Mouse (Mus musculus): ENCODE data around the gene Olfr699.
"Not testable (repeated sequence)": the region's sequence is repeated elsewhere in the genome, so short reads cannot be mapped to it uniquely, and the experiment has no call there.

The Olfr699 gene

DNA sequence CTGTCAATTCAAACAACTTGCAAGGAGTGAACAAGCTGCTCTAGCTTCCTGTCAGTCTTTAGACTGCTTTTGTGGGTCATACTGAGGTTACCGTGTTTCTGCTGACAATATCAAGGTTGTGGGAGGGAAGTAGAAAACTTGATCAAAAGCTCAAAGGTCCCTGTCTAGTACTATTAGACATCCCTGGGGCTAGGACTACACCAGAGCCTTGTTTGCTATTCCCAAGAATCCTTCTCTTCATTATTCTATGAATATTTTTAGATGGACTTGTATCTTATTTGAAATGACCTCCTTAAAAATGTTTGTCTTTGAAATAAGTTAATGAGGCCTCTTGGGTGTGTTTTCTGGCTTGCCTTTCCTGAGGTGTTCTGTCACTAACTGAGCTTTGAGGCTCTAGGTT lies at the start of gene Olfr699:
Olfr699 (minus strand) TSS at position 101 of the 400 bp plus-strand sequence.
- no peak for DNase-seq (ENCODE audit: low spot score in 2 of 2)

DNA sequence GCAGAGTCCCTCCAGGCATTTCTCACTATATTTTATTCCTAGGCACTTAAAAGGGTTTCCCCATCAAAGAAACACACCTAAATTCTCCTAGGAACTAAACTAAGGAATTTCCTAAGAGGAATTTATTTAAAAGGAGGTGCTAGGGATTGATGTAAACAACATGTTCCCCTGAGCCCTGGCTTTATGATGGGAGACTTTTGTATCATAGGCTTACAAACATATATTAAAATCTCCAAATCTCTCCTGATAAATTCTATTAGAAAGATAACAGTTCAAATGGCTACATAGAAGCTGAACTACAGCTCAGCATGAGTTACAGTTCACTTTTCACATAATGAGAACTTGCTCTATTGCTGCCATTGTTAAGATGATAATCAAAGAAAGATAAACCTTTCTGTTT lies 40.8 kb upstream of the Olfr699 start, which contains the start of gene Olfr702:
Olfr702 (minus strand) TSS at position 101 of the 400 bp plus-strand sequence.
- no peak for DNase-seq (ENCODE audit: low spot score in 2 of 2)

DNA sequence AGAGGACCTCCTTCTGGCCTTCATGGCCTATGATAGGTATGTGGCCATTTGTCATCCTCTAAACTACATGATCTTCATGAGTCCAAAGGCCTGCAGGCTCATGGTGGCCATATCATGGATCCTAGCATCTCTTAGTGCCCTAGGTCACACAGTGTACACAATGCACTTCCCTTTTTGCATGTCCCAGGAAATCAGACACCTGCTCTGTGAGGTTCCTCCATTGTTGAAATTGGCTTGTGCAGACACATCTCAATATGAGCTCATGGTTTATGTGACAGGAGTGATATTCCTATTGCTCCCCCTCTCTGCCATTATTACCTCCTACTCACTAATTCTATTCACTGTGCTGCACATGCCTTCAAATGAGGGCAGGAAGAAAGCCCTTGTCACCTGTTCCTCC lies 25.4 kb upstream of the Olfr699 start:
- DNase-seq (ENCODE audit: low spot score in 2 of 2), result no peak

DNA sequence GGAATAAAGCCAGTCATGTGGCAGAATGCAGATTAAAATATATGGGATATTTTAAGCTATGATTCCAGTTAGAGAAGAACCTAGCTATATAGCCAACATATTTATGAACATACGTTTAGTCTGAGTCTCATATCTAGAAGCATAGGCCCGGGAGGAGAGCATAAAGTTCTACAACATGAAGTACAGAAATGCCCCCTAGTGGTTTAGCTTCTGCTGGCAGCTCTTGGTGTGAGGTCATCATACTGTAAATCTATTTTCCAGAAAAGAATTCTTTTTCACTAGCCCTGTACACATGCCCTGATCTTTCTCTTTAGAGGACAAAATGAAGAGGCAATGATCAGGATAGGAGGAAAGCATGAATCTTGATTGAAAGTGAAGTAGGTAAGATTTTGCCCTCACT lies 22.8 kb upstream of the Olfr699 start:
- DNase-seq (ENCODE audit: low spot score in 2 of 2), result peak in 1 of 2 experiments; percentile 20

DNA sequence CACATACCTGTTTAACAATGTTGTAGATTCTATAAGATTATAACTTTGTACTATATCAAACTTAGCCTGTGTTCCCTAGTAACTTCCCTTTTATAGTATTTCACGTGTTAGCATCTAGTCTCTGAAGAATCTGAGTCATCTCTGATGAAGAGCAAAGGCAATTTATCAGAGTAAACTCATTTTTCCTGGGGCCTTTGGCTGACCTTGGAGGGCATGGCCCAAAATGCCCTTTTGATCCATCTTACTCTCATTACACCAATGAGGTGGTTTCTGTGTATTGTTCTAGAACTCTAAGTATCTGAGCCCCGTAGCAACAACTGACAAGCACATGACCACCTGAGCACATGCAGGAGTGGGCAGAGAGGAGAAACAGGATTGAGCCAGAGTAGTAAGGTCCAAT lies 20.8 kb upstream of the Olfr699 start, which contains the start of gene Olfr701:
Olfr701 (plus strand) TSS at position 301 of the 400 bp plus-strand sequence.
- no peak for DNase-seq (ENCODE audit: low spot score in 2 of 2)

DNA sequence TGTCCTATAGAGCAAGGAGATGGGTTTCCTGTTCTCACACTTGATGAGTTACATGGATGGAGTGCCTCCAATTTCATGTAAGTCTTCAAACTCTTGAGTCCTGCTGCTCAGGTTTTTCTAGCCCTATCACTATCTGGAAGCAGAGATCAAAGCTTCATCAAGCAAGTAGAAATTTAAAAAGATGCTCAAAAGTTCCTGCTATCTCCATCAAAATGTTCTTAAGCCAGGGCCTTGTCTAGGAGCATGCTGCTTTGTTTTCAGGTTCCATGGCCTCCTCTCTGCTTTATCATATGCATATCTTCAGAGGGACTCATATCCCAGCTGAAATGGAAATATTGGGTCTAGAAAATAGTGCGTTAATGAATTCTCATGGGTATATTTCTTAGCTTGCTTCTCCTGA lies 15.7 kb upstream of the Olfr699 start, which contains the start of gene Olfr700:
Olfr700 (minus strand) TSS at position 101 of the 400 bp plus-strand sequence.
- DNase-seq (ENCODE audit: low spot score in 2 of 2), result no peak

DNA sequence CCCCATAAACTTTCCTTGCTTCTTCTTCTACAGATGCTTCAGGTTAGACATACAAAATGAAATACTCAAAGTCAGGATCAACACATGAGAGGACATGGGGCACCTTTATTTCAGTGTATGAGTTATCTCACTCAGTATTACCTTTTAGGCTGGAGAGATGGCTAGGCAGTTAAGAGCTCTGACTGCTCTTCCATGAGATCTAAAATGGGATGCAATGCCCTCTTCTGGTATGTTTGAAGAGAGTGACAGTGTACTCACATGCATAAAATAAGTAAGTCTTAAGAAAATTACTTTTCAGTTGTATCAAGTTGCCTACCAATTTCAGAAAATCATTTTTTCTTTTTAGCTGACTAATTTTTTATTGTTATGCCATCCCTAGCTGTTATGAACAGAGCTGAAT lies 4.7 kb downstream of the Olfr699 start:
- DNase-seq (ENCODE audit: low spot score in 2 of 2), result no peak

DNA sequence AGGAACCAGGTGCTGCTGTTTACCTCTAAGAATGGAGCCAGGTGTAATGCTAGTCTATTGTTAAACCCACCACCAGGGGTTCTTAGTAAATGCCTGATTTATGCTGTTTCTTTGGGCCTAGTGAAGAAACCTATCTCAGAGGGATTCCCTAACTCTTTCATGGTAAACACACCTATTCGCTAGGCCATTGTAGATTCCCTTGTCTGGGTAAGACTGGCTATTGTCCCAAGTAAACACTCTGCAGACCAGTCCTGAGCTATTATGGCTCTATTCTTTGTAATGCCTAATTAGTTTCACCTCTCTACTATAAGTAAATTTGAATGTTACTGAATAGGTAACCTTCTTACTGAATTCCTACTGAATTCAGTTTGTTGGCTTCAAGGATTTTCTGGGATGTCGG lies 32.0 kb downstream of the Olfr699 start:
- DNase-seq (ENCODE audit: low spot score in 2 of 2), result not testable (repeated sequence)

DNA sequence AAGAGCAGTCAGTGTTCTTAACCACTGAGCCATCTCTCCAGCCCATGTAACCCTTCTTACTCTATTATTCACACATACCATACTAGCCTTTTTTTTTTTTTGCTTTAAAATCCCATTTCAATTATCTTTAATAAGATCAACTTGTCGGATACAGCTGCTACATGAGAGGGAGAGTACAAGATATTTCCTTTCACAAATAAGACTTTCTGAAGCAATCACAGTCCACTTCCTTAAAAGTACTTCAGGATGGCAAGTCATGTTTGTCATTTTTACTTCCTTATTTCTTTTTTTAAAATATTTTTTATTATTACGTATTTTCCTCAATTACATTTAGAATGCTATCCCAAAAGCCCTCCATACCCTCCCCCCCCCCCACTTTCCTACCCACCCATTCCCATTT lies 34.2 kb downstream of the Olfr699 start:
- no peak for DNase-seq (ENCODE audit: low spot score in 2 of 2)

DNA sequence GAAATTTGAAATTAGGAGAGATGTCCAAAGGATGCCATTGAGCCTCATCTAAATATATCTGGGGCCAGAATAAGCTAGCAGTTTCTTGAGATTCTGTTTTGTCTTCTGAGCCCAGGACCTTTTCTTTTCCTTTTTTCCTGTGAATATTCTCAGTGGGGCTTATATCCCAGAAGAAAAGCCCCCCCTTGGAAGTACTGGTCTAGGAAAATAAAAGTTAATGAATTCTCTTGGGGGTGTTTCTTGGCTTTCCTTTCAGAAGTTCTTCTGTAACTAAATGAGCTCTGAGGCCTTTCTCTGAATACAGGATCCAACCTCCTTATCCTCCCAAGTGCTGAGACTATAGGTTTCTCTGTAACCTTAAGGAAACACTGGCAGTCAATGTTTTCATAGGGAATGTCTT lies 37.7 kb downstream of the Olfr699 start, which contains the start of gene Olfr698:
Olfr698 (minus strand) TSS at position 101 of the 400 bp plus-strand sequence.
- no peak for DNase-seq (ENCODE audit: low spot score in 2 of 2)

DNA sequence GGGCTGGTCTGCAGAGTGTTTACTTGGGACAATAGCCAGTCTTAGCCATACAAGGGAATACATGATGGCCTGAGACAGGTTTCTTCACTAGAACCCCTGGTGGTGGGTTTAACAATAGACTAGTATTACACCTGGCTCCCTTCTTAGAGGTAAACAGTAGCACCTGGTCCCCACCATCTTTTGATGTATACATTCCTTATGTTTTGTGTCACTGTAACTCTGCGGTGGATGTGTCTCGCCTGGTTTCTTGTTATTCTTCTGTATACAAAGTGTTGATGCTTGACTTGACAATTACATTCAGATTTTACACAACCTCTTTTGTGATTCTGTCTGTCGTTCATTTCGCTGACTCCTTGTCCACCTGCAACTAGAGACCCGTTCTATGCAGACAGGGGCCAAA lies 47.2 kb downstream of the Olfr699 start:
- DNase-seq (ENCODE audit: low spot score in 2 of 2), result no peak

DNA sequence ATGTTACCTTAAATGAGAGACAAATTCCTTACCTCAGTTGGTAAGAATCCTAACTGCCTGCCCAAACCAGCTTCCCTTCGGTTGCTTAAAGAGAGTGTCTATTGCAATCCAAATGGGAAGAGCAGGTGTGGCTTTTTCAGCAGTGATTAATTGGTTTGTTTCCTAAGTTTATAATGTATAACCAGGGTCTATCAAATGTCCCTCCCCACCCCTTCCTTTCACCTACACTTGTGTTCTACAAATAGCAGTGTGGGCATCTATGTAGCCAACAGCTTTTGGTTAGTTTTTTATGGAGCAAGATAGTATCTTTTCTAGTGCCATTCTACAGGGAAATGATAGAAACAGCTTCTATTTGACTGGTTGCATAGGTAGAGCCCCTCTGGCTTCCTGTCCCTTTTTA lies 50.7 kb downstream of the Olfr699 start, which contains the start of gene Olfr697:
Olfr697 (minus strand) TSS at position 101 of the 400 bp plus-strand sequence.
- no peak for DNase-seq (ENCODE audit: low spot score in 2 of 2)
